Mouse (Mus musculus): Measurements from ENCODE around the gene Minar1. TPM values are rescaled to one million over a fixed set of nuclear protein-coding genes. Genes with fewer than 3 reads are reported as not detected.

Gene Minar1
- total RNA-seq (2021), result under 1 TPM; 0.29 to 0.42 TPM
- long read RNA-seq, experiment 1, result 0 reads
- long read RNA-seq, experiment 2, result 0 reads

DNA sequence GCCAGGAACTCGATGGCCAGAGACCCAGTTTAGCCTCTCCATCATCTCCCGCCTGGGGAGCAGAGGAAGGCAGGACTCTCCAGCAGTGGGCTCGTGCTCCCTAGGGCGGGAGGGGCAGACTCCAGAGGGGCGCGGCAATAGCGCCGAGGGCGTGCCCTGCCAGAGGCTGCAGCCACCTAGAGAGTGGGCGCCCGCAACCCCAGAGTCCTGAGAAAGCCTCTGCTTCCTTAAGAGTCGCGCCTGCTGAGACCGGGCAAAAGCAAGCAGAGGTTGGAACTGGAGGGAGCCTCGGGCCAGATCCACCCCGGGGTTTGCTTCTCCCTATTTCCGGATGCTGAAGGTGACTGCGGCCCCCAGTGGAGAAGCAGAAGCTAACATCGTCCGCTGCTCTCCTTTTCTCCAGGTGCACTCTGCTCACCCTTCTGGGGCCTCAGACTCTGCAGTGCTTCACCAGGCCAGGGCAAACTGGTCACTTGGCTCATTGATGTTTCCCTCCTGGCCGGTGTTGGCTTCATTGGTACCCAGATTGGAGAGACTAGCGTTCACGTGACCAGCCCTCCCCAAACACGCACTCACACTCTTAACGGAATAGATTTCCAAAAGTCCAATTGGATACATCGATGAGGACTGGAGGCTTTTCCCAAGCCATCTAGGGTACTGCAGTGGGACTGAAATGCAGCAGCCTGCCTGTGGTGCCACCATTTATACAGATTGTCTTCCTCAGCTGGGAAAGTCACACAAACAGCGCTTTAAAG is at the start of gene Minar1:
Minar1 (minus strand) TSS at position 120 of the 755 bp plus-strand sequence.
- DNase-seq (ENCODE audit: low spot score in 2 of 2), result peak in 1 of 2 experiments; percentile 12

DNA sequence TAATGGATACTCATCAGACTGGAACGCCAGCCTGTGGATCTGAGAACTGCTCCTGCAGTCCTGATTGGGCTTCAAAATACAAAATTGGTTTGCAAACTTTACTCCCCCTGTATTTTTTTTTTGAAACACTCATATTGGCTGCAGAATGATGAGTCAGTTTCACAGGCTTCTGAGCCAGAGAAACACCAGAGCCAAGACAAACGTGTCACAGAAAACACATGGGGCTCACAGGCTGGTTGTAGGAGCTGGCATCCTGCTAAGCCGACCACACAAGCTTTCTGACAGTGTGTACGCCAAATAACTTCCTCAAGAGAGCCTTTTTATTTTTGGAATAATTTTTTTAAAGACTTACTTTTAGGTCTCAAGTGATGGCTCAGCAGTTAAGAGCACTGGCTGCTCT is 47.0 kb upstream of the Minar1 start:
- no peak for DNase-seq (ENCODE audit: low spot score in 2 of 2)

DNA sequence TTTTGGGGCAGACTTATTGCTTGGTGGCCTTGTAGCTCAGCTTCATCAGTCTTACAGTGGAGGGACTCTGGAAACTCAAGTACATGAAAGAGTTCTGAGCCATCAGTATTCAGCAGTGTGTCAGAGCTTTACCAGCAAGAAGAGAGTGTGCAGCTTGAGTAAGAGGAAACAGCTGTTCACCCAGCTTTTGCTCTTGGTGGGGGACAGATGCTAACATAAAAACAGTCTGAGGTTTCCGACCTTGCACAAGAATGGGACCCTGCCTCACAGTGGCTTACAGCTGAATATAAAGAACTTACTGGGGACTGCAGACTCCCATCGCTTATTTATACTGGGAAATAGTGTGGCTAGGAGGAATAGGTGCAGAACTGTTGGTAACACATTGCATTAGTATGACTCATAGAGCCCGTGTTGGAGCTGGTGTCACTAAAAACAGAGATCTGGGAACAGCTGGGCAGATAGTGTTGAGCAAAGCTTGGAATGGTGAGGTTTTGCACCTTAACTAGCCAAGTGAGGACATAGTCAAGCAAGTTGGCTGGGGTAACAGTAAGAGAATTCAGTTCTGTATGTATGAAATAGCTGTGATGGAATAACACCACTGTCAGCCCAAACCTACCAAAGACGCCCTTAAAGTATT is 44.5 kb upstream of the Minar1 start:
- DNase-seq (ENCODE audit: low spot score in 2 of 2), result no peak

DNA sequence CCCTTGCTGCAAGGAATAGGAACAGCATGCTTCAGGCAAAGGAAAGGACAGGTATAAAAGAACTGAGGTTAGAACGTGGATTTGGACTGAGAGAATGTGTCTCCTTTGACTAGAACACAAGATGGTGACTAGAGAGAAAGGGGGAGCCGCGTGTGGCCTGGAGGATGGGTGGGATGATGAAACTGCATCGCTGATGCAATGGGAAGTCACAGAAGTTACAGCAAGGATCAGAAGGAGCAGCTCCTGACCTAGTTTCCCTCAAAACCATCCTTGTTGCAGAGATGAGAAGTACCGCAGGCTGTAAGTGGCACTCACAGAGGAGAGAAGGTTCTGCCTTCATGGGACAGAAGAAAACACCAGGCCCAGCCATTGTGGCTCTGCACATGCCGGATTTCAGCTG is 28.0 kb upstream of the Minar1 start:
- no peak for DNase-seq (ENCODE audit: low spot score in 2 of 2)

GRCm38 (mm10) chr9:89637453-89637852 is 14.5 kb upstream of the Minar1 start:
- DNase-seq (ENCODE audit: low spot score in 2 of 2), result no peak

DNA sequence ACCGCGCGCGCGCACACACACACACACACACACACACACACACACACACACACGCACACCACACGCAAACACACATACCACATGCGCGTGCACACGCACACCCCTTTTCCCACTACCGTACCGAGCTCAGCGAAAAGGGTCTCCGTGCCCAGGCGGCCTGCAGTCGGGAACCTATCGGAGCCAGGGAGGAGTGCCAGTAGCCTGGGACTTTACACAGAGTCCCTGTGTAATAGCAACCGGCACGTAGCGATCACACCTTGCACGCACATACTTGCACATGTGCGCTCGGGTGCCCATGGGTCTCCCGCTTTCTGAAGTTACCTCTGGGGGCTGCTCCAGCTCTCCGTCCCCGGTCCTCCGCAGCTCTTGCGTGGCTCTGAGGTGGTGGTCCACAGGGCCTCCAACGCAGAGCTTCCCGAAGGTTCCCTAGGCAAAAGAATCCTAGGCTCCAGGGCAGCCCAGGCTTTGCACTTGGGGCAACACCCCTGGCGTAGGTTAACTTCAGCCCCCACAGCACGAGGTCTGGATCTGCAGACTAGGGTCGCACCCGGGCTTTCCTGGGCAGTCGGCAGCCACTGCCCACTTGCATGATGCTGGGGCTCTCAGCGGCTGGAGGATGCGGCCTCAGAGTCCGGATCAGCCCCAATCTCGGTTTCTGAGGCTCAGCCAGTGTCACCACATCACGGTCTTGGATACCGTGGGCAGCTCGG is 474 bp downstream of the Minar1 start:
- no peak for DNase-seq (ENCODE audit: low spot score in 2 of 2)

DNA sequence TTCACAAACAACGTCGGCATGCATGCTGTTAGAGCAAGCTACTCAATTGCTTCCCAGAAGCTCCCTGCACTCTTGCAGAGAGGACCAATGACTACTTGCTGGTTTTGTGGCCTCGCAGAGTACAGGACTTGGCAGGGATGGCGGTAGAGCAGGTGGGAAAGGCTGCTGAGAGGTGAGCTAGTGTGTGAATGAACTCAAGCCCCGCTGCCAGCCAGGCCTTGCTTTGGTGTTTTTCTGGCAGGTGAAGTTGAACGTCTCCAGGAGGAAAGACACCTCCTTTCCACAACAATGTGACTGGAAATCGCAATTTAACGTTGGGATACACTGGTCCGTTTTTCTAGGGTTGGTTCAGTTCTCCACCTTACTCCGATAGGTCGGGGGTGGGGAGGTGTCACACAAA is 1.2 kb downstream of the Minar1 start:
- no peak for DNase-seq (ENCODE audit: low spot score in 2 of 2)

DNA sequence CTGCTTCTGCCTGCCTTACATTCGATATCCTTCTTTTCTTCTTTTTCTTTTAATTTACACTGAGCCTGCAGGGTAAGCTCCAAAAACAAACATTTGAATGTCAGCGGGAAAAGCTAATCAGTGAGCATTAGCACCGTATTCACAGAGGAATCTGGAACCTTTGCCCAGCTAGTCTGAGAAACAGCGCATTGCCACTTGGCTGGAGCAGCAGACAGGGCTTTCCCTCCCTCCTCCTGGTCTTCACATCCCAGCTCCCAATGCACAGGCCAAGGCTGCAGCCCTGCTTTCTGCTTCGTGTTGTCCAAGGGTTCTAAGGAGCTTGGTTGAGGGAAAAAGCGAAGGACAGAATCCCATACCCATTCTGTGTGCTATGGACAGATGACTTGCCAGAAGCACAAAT is 2.6 kb downstream of the Minar1 start:
- no peak for DNase-seq (ENCODE audit: low spot score in 2 of 2)

- DNase-seq (ENCODE audit: low spot score in 2 of 2), result no peak
These were observed 6.0 kb downstream of the Minar1 start for GRCm38 (mm10) chr9:89616946-89617345.

- no peak for DNase-seq (ENCODE audit: low spot score in 2 of 2)
These were observed 12.3 kb downstream of the Minar1 start for GRCm38 (mm10) chr9:89610592-89610991.

- no peak for DNase-seq (ENCODE audit: low spot score in 2 of 2)
These were observed 15.6 kb downstream of the Minar1 start for GRCm38 (mm10) chr9:89607321-89607720.

DNA sequence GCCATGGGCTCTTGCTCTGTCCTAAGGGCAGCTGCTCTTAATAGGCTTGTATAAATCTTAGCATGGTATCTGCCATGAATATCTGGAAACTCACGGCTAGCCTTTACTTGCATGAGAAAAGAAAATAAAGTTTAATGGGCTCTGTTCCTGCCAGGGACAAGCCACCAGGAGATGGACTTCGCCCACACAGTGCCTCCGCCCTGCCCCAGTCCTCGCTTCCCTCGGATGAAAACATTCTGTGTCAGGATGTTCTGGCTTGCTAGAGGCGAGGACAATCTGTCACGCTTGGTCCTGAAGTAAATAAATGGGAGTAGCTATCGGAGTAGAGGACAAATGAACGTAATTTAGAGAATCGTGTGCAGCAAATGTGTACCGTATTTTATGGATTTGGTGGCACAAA is 16.7 kb downstream of the Minar1 start:
- no peak for DNase-seq (ENCODE audit: low spot score in 2 of 2)

DNA sequence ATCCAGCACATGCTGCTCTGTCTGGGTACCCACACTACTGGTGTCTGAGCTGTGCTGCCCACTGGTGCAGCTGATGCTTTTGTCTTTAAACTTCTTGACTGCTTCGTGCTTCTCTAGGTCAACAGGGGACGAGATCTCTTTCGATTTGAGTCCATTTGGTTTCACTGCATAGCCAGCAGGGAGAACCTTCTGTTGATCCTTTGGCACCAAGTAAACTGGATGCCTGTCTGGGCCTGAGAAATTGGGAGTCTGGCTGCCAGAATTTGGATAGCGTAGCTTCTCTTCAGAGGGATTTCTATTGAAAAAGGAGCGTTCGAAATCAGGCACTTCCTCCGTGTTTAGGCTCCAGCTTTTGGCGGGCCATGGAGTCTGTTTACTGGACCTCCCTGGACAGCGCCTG is 21.0 kb downstream of the Minar1 start:
- no peak for DNase-seq (ENCODE audit: low spot score in 2 of 2)

GRCm38 (mm10) chr9:89600677-89601076 is 22.2 kb downstream of the Minar1 start:
- no peak for DNase-seq (ENCODE audit: low spot score in 2 of 2)

DNA sequence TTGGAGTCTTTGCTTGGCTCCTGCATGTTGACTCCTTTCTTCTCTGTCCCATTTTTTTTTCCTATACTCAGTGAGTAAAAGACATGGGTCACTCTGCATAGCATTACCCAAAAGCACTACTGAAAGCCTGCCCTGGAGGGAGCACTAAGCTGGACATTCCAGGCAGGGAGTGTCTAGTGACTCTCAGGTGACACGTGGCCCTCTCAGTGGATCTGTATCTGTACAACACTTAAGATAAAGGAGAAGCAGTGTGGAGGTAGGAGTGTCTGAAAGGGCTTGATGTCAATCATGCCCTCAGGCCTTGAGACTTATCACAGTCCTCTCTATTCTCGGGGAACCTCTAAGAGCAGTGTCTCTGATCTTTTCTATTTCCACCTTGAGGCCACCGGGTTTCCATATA is 25.9 kb downstream of the Minar1 start:
- DNase-seq (ENCODE audit: low spot score in 2 of 2), result no peak

DNA sequence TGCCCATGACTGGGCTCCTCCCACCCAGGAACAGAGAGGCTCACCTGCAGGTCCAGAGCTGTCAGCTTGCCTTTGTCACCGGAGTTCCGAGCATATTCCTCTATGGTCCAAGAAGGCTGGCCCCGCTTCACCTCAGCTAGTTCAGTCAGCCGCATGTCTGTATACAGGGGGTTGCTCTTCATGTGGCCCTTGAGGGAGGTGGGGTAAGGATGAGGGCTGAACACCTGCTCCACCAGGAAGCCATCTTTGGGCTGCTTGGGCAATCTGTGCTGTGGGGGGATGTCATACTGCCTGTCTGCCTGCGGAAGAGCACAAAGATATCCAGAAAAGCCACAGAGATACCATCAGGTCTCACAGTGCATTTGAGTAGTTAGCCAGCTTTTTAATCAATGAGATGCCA is 26.5 kb downstream of the Minar1 start:
- DNase-seq (ENCODE audit: low spot score in 2 of 2), result no peak

DNA sequence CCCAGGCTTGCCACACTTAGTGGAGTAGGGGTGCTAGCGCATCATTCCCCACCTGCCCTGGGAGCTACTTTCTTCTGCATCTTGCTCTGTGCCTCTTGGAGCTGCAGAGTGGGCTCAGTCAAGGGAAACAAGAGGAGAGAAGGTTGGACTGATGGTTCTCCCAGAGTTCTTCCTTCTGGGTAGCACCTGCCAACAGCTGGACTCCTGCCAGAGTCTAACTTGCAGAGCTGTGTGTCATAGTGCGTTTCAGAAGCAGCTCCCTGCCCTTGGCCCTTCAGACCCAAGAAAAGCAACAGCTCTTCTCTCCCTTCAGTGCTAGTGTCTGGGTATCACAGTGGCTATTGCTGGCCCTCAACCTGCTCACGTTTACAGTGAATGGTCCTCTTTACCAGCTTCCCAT is 30.5 kb downstream of the Minar1 start:
- DNase-seq (ENCODE audit: low spot score in 2 of 2), result no peak

DNA sequence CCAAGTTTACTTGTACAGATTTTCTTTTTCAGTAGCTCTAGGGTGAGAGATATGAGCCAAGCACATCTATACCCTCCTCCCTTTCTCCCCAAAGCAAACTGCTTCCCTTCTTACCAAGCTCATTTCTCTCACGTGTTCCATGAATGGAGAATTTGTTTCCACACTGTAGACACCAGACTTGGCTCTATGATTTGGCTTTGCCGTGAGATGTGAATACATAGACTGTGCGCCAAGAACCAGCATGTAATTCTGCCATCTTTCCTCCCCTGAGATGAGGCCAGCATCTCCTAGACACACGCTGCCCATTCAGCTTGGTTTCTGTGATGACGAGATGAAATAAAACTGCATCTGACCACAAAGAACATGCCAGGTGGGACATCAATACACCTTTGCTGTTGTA is 44.5 kb downstream of the Minar1 start:
- DNase-seq (ENCODE audit: low spot score in 2 of 2), result no peak

DNA sequence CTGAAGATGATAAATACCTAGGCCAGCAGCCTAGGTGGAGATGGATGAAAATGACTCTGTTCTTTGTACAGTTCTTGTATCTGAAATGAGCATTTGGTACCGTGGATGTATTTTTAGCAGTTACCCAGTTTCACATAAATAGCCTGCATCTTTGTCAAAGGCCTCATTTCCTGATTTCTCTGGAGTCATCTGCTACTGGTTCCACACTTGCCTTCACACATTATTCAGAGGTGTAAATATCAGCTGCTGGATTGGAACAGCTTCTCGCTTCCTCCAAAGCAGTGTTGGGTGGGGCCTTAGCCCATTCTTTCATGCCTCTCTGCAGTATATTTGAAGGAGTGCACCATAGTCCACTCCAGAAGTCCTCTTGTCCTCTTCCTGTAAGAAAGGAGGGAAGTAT is 70.3 kb downstream of the Minar1 start:
- no peak for DNase-seq (ENCODE audit: low spot score in 2 of 2)

Measured in gastrocnemius, postnatal 4 days (tissue).